Mouse (Mus musculus) lung, postnatal 25 days (tissue): ENCODE data around the gene Copz1.
"Not testable (repeated sequence)": the region's sequence is repeated elsewhere in the genome, so short reads cannot be mapped to it uniquely, and the experiment has no call there.

ENCODE experiments used
- DNase-seq: peaks from one replicate; pipeline ENCODE4 v3.0.0; 2022; ENCODE audit warnings: low spot score

Gene Copz1

DNA sequence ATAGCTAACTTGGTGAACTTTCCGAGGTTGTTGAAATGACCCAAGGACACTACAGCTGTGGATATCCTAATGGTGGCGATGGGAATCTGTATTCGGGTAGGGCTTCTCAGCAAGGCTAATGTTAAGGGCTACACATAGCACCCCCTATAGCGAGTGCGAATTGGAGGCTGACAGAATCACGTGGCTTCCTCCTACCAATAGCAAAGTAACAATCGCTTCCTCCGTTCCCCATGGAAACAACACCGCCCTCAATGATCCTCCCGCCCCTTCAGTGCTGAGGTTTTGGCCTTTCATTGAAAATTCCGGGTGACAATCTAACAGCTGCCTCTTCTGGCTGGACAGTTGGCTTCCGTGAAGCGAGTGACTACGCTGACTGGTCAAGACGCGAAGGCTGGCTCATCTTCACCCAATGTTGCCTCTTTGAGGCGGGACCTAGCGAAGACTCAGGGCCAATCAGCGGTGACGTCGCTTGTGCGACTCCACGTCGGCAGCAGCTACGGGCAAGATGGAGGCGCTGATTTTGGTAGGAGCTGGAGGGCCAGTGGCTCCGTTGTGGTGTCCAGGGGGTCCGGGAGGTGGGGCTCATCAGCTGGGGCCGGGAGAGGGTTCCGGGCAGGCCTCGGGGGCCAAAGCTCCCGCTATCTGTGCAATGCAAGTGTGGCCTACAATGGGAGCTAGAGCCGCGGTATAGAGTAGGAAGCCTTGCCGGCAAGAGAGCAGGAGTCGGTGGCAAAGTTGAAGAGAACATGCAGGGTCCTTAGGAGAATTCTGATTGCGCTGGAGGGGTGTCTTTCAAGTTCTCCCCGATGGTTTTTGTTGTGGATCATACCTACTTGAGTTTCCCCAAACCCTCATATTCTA is at the start of gene Copz1:
Copz1 (plus strand) TSS at position 296 of the 861 bp plus-strand sequence.
- DNase-seq = peak; percentile 99

DNA sequence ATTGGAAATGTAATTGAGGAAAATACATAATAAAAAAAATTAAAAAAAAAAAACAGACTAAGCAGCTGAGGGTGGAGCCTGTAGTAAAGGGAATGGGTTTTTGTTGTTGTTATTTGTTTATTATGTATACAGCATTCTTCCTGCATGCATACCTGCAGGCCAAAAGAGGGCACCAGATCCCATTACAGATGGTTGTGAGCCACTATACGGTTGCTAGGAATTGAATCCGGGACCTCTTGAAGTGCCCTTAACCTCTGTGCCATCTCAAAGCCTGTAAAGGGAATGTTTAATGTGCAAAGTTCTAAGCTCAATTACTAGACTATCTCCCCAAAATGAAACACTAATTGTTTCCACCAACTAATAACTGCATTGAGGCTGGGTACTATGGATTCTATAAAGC is 48.4 kb upstream of the Copz1 start:
- no peak for DNase-seq

DNA sequence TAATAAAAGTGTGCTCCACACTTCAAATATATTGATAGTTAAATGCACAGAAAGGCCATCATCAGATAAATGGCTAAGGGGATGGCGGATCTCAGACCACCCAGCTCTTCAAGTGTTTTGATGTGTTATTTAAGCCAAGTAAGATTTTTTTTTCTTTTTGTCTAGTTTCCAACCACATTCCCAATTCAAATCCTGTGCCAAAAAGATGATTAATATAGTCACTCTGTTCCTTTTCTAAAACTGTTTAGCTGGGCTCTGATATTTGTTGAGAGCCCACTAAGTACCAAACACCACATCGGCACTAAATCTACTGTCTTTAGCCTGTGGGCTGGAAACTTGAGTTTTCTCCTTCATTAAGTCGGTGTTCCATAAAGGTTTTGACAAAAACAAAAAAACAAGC is 45.5 kb upstream of the Copz1 start:
- no peak for DNase-seq

DNA sequence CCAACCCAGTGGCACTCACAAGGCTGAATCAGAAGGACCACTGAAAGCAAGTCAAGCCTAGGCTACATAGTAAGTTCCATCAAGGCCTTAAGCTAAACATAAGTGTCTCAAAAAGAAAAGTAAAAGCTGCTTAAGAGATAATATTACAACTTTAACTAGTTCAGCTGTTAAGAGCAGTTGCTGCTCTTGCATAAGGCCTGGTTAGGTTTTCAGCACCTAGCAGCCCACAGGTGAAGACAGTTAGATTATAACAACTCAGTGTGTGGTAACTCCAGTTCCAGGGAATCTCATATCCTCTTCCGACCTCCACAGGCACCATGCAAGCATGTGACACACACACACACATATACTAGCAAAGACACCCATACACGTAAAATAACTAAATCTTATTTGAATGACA is 44.9 kb upstream of the Copz1 start:
- DNase-seq = no peak

DNA sequence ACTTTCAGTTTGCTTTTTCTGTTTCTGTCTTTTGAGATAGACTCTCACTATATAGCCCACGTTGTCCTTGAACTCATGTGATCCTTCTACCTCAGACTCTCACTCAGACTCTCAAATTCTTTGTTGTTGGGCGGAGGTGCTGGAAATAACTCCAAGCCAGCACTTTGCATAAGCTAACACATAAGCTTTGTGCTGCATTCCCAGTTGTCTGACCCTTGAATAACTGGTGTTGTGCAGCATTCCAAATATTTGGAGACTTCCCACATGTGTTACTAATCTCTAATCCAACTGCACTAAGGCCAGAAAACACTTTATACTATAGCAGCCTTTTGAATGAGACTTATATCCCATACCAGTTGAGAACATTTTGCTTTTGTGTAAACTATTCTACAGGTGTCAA is 43.6 kb upstream of the Copz1 start:
- DNase-seq = peak; percentile 18

DNA sequence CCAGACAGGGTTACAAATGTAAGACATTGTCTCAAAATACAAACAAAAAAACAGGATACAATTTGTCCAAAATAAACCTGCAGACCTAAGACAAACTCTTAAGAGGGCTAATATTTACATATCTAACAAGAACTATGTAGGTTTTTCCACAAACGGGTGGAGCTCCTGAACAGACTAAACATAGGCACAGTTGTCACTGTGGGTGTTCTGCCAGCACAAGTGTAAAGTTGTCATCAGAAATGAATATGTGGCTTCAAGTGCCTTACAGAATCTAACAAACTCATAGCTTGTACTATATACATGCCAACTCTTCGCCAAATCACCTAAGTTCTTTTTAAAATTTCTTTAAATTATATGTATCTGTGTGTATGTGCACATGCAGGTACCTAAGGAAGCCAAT is 39.4 kb upstream of the Copz1 start:
- DNase-seq = no peak

DNA sequence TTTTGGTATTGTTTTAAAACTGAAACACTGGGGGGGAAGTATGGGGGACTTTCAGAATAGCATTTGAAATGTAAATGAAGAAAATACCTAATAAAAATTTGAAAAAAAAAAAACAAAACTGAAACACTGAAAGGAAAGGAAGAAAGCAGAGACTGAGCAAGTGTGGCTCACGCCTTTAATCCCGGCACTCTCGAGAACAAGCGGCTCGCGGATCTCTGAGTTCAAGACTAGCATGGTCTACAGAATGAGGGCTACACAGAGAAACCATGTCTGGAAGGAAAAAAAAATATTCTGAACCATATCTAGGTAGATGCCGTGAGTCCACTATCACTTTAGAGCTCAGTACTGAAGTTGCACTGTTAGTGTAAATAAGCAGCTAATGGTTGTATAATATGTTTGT is 35.2 kb upstream of the Copz1 start:
- DNase-seq = no peak

DNA sequence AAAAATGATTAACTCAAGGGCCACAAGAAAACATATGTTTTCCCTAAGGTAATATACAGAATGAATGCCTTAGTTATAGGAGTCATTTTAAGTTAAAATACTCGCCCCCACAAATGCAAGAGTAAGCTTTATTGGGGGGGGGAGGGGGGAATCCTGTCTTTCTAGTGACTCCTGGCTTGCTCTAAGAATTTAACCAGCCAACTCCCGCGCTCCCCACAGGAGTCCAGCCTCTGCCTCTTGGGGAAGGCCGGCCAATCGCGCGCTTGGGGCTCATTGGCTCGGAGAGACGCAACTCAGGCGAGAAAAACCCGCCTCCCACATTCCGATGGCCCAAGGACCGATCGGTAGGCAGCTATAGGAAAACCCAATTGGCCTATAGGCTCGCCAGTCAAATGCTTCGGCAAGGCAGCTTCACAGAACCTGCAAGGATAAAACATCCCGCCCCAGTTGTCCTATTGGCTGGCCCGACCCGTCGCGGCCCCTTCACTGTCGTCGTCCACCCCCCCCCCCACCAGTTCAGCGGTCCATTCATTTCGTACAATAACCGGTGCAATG is 33.3 kb upstream of the Copz1 start:
- DNase-seq = peak; percentile 97

DNA sequence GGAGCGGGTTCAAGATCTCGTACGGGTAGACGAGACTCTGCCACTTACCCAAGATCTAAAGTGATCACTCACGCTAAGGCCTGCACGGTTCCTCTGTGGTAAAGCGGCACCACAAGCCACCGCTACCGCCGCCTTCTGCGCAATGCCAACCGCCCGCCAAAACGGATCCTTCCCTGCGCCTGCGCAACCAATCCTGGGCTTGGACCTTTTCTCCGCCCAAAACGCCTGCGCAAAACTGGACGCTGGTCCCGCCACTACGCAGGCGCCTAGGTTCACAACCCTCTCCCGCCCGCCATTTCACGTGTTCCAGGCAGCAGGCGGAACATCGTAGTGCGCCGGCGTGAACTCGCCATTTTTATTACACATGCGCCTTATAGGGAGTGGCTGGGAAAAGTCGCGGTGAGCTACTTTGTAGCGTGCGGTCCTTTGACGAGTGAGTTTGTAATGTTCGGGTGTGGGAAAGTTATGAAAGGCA is 32.8 kb upstream of the Copz1 start, which contains the start of gene Cbx5:
Cbx5 (minus strand) TSS at position 132 of the 475 bp plus-strand sequence.
- DNase-seq = peak; percentile 99

DNA sequence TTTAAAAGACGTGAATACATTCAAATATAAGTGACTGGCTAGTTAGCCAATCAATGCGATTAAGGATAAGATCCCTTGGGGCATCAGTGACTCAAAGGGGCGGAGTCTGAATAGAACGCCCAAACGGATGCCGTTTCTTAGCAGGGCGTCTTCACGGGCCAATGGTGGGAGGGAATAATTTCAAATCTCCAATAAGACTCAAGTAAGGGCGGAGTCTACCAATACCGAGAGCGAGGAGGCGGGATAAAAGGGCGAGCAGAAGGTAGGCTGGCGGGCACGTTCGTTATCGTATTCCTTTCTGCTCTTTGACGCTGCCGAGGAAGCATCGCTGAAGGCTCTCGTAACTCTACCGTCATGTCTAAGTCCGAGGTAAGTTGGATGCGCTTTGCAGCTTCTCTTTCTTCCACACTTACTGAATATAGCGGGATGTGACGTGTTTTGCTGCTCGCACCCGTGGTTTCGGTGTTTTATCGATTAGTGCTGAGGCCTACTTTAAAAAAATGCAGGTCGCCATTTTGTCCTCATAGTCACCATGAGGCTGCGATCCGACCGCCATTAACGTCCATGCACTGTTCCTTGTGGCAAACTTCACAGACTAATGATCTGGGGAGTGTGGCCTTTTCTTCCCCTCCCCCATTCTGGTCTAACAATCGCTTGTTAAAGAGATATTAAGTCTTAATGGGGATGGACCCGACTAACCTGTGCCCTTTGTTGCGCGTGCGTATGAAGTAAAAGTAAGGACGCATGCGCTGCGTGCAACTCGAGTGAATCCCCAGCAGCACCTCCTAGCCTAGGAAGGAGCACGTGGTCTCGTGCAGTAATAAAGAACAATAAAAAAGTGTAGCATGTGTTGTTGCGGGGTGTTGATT is 32.1 kb upstream of the Copz1 start, which contains the start of gene Hnrnpa1:
Hnrnpa1 (plus strand) TSS at position 273 of the 869 bp plus-strand sequence.
- peak; percentile 98 for DNase-seq

DNA sequence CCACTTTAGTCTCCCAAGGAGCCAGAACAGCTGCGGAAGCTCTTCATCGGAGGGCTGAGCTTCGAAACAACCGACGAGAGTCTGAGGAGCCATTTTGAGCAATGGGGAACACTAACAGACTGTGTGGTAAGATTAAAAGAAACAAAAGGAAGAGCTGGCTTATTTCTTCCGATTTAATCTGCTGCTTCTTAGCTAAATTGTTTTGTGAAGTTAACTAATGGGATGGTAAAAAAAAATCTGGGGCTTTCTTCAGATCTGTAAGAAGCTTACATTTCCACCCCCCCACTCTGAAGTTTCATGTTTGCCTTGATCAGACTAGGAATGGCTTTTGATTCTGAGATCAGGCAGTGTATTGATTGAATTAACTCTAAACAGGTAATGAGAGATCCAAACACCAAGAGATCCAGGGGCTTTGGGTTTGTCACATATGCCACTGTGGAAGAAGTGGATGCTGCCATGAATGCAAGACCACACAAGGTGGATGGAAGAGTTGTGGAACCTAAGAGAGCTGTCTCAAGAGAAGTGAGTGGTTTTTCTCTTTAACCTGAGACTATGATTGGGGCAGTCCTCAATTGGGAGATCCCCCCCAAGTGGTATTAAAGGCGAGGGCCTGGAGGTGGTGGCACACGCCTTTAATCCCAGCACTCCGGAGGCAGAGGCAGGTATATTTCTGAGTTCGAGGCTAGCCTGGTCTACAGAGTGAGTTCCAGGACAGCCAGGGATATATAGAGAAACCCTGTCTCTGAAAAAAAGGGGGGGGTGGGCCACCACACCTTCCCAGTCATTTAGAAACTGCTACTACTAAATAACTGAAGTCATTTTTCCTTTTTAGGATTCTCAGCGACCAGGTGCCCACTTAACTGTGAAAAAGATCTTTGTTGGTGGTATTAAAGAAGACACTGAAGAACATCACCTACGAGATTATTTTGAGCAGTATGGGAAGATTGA is 31.2 kb upstream of the Copz1 start:
- DNase-seq = not testable (repeated sequence)

DNA sequence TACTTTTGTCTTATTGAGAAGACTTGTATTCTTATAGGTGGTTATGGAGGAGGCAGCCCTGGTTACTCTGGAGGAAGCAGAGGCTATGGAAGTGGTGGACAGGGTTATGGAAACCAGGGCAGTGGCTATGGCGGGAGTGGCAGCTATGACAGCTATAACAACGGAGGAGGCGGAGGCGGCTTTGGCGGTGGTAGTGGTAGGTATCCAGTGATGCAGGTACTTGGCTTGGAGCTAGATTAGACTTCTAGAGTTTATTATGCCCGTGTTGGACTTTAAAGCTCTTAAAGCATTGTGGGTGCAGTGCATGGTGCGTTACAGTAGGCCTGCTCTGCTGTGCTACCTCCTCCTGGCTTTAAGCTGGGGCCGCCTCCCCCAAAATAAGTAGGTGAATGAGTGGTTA is 29.6 kb upstream of the Copz1 start:
- no peak for DNase-seq

DNA sequence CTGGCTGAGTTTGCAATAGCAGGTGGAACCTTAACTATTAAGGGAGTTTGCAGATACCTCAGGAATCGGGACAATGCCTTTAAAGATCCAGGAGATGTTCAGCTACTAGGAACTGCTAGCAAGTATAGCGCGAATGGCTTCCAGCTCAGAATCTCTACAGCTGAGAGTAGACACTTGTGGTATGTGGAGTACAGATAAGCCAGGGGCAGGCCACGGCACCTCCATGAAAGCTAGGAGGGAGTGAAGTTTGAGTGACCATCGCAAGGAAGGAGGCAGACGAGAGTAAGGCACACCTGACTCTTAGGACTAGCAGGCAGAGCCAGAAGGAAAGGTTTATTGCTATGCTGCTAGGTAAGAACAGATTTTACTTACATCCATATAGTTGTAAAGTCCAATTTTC is 26.9 kb upstream of the Copz1 start:
- DNase-seq = no peak

DNA sequence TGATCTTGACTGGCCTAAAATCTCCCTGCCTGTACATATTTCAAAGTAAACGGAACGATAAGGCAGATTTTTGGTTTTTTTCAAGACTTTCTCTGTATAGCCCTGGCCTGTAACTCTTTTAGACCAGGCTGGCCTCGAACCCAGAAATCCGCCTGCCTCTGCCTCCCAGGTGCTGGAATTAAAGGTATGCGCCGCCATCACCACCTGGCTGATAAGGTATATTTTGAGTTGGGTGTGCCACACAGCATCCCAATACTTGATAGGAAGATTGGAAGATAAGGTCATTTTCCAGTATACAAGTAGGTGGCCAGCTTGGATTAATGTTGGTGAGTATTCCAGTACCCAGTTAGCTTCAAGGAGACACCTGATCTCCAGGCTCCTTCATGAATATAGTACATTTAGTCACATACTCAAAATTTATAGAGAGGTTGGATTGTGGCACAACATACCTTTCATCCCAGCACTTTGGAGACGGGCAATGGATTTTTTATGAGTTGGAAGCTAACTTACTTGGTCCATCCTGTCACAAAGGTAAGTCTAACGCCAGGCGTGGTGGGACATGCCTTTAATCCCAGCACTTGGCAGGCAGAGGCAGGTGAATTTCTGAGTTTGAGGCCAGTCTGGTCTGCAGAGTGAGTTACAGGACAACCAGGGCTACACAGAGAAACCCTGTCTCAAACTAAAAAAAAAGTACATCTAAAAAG is 25.3 kb upstream of the Copz1 start:
- DNase-seq = no peak

DNA sequence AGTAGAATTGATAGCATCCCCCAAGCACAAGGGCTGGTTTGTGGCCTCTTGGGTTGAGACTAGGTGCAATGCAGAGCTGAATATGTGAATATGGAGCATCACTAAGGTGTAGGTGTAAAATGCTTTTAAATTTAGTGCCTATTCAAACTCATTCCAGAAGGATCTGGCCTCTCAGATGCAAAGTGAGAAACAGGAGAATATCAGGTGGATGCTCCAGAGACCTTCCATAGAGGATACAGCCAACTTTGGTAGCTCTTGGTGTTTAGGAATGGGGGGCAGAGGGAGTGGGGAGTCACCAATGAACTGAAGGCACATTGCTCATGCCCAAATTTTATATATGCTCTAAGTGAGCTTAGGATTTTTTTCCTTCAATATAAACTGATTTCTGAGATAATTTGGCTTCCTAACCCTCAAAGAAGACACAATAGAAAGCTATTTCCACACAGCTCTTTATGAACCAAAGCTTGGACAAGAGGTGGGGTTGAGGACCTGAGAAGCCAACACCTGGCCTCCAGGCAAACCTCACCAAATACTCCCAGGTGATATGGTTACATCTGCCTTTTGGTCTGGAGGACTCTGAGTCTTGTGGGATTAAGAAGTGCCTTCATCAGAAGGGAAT is 24.6 kb upstream of the Copz1 start:
- no peak for DNase-seq

DNA sequence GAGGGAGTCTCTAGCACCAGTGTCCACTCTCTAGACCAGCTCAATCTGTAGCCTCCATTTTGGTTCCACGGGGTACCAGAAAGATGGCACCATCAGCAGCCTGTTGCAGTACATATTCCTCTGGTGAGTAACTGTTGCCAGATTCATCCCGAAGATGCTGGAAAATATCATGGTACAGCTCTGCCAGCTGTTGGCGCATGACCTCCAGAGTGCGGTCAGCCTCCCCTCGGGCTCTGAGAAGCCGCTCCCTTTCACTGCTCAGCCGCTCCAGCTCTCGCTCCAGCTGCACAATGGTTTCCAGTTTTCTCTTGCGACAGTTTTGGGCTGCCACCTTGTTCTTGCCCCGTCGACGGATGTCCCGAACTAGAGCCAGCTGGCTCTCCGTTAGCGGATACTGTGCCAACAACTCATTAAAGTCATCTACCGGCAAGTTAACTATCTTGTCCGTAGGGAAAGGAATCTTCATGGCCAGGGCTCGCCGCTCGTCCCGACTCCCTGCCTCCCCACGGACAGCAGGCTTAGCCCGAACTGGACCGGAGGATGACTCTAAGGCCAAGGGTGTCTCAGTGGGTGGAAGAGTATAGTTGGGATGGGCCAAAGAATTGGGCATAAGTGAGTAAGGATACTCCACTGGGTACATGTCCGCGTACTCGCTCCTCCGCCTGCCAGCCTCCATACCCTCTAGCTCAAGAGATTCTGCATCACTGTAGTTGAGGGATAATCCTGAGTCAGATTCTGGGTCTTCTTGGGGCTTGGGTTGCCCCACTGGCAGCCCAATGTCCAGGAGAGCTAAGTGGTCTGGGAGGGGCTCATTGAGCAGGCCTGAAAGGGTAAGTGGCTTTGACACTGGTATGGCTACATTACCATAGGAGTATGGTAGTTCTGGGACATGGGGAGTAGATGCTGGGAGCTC is 23.9 kb upstream of the Copz1 start:
- no peak for DNase-seq

DNA sequence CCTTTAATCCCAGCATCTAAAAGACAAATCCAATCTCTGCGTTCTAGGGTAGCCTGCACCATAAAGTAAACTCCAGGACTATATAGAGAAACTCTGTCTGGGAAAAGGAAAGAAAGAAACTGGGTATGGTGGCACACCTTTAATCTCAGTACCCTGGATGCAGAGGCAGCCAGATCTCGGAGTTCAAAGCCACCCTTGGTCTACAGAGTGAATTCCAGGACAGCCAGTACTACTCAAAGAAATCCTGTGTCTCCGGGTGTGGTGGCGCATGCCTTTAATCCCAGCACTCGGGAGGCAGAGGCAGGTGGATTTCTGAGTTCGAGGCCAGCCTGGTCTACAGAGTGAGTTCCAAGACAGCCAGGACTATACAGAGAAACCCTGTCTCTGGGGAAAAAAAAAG is 23.0 kb upstream of the Copz1 start:
- not testable (repeated sequence) for DNase-seq

DNA sequence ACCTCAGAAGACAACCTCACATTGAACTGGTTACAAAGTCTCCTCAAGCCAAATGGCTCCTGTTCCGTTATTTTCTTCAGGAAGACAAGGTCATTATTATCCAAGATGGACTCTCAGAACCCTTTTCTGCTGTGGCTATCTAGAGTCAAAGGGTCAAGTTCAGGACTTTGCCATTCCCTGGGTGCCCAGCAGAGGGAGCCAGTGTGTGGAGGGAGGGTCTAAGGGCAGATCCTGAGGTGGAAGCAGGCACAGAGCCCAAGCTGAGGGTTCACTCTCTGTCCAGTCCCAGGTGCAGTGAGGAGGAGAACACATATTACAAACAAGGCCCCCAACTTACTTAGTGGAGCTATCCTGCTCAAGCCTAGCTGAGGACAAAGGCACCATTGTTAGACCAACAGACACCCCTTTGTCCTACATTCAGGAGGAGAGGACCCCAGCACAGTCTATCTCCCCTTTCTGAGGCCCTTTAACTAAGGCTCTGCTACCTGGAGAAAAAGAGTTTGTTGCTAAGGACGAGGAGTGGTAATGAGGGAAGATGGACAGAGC is 22.2 kb upstream of the Copz1 start:
- DNase-seq = peak; percentile 81

DNA sequence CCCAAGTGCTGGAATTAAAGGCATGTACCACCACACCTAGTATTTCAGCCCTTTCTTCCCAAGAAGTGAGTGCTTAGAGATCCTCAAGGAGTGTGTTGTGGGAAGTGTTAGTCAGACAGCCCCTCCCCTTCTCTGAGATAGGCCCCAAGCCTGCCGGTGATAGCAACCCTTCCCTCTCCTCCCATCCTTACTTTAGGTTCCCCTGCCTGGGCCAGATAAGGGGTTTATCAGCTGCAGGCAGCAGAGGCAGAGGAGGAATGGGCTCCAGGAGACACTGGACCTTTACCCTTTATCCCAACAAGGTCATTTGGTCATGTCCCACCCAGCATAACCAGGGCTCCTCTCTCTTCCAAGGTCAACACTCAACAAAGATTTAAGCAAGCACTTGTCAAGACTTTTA is 20.9 kb upstream of the Copz1 start:
- DNase-seq = no peak
